Mouse (Mus musculus) embryonic fibroblast, embryonic 13.5 days (primary cell): ENCODE results near the gene Hivep1.

ENCODE experiments used
- CTCF ChIP-seq: IDR thresholded peaks from 2 replicates; pipeline ENCODE4 v1.5.1; 2011; ENCODE audit warnings: mild to moderate bottlenecking, control low read depth, low read length, moderate library complexity, borderline replicate concordance; ENCODE audit not compliant: insufficient read depth
- POLR2A ChIP-seq: IDR thresholded peaks from 2 replicates; pipeline ENCODE4 v1.6.1; 2011; ENCODE audit warnings: low read depth, mild to moderate bottlenecking, control low read depth, low read length, moderate library complexity

GRCm38 (mm10) chr13:42112071-42112470, 60.2 kb downstream of the Hivep1 start:
- no peak for TF ChIP-seq CTCF
- TF ChIP-seq POLR2A = no peak
